Mouse (Mus musculus): ENCODE results near the gene Akt1s1.

- no peak for TF ChIP-seq CTCF (IDR thresholded peaks at IDR 0.05; ENCODE audit: low read depth)
- TF ChIP-seq EP300 (IDR thresholded peaks at IDR 0.05; ENCODE audit: low read depth), result no peak
These were observed 39.3 kb upstream of the Akt1s1 start for GRCm38 (mm10) chr7:44809466-44809865.

Data from heart, postnatal 0 days (tissue).